ENCODE assay signal across 19 mouse cellular contexts in the genomic region with DNA sequence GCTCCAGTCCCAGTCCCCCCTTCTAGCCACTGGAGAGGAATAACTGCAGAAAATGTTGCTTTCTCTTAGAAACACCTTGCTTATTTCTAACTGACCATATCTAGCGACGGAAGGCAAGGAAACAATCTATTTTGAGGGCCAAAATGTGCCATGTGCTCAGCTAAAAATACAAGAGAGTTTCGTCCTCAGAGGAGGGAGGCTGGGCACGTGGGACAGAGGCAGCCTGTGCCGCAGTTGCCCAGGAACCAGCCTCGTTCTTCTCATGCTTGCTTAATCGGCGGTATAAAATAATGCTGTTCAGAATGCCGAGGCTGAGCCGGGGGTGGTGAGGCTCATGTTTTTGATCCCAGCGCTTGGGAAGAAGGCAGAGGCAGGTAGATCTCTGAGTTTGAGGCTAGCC. TPM values are rescaled to one million over a fixed set of nuclear protein-coding genes. Genes with fewer than 3 reads are reported as not detected.
"Had no signal": no experiment of that assay in that cellular context is flagged by ENCODE, and none has a peak within 500 bp of the region (broad histone marks: within the 10 kb centered on the region; RNA-seq: fewer than 3 reads in every experiment).

No protein-coding gene starts in this region.

- H3K27ac ChIP-seq: kidney, postnatal 0 days; limb, embryonic 13.5 days; liver, embryonic 13.5 days had no signal

- DNase-seq: kidney, adult 2 months; kidney, postnatal 25 days; layer of hippocampus, postnatal 36 days; liver, embryonic 13.5 days; lung, adult 2 months; lung, postnatal 14 days; lung, postnatal 4 days; midbrain, embryonic 14.5 days; thymus, adult 18-20 months; thymus, postnatal 14 days had no signal

- H3K9me3 ChIP-seq: limb, embryonic 10.5 days; limb, embryonic 13.5 days; liver, embryonic 13.5 days had no signal

- ATAC-seq: intestine, postnatal 0 days had no signal

- H3K4me3 ChIP-seq: limb, embryonic 10.5 days; limb, embryonic 13.5 days; liver, embryonic 13.5 days had no signal

- H3K9ac ChIP-seq: limb, embryonic 13.5 days; liver, embryonic 13.5 days had no signal

- H3K36me3 ChIP-seq: limb, embryonic 10.5 days; limb, embryonic 13.5 days; liver, embryonic 13.5 days had no signal

- H3K27me3 ChIP-seq: limb, embryonic 13.5 days had no signal

- H3K4me2 ChIP-seq: limb, embryonic 13.5 days; liver, embryonic 13.5 days; midbrain, embryonic 11.5 days had no signal

RNA-seq across cellular contexts. Expression of gene Grm4, which starts 23.3 kb away (rescaled TPM):
- total RNA-seq: liver, adult 2 months; megakaryocyte progenitor cell, adult 5-6 weeks; megakaryocyte-erythroid progenitor cell, adult 5-6 weeks had no signal
- polyA plus RNA-seq: liver, adult 2 months; liver, embryonic 13.5 days; liver, embryonic 16.5 days had no signal
